Mouse (Mus musculus) cerebellum, adult 2 months (tissue): ENCODE measurements around the gene Flrt2.

Experiments used
- CTCF ChIP-seq: fragments of 200-500 bp; IDR thresholded peaks from 2 replicates; pipeline ENCODE4 v1.5.1; 2011; ENCODE audit warnings: low read depth, mild to moderate bottlenecking, control low read depth, low read length, moderate library complexity, borderline replicate concordance; ENCODE audit not compliant: insufficient read depth
- POLR2A ChIP-seq: fragments of 200-500 bp; IDR thresholded peaks from 2 replicates; pipeline ENCODE4 v1.6.1; 2011; ENCODE audit warnings: low read length, control low read depth, borderline replicate concordance; ENCODE audit not compliant: insufficient read depth

DNA sequence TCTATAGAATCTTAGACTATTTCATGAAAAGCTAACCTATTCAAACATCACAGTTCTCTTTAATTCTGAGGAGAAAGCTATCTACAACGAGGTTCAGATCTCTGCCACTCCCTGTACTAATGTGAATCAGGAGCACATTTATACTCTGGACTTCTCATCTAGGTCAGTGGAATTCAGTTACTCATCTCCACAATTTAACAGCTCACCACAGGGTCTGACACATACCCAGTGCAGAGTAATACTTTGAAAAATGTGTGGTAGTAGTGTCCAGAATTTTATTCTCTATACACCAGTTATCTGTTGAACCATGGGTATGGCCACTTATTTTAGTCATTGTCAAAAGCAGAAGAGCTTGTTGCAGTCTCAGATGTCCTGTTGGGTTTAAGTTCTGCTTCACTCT is 98.1 kb downstream of the Flrt2 start:
- TF ChIP-seq CTCF (no peak), POLR2A (no peak)
